Mouse (Mus musculus) thymus, postnatal 14 days (tissue): ENCODE results near the gene Wdr17.

Experiments used
- DNase-seq: peaks from one replicate; pipeline ENCODE4 v3.0.0; 2021

Gene Wdr17

DNA sequence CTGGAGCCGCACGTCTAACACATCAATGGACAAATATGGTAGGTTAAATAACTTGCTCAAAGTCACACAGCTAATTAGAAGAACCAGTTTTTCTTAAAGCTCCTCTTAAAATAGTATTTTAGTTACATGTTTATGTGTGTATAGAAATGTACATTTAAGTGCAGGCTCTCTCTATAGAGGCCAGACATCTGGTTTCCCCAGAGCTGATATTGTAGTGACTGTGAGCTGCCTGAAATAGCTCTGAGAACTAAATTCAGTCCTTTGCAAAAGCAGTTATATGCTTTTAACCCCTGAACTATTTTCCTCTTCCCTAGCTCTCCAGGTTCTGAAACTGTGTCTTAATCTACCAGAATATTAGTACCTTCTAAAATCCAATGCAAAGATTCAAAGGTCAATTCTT is 289.6 kb downstream of the Wdr17 start:
- DNase-seq, result no peak

DNA sequence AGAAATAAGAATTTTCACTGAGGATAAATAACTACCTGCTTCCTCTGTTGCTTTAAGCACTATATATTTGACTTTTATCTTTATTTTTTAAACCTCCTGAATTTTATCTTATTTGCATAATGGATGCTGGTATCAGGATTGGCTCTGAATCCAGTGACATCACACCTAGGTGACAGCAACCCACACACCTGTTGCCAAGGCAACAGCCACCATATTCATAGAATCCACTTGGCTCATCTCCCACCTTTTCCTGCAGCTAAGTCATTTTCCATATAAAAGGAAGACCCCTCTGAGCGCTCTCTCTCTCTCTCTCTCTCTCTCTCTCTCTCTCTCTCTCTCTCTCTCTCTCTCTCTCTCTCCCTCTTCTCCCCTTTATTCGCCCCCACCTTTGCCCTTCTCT is 290.0 kb downstream of the Wdr17 start:
- DNase-seq, result no peak

DNA sequence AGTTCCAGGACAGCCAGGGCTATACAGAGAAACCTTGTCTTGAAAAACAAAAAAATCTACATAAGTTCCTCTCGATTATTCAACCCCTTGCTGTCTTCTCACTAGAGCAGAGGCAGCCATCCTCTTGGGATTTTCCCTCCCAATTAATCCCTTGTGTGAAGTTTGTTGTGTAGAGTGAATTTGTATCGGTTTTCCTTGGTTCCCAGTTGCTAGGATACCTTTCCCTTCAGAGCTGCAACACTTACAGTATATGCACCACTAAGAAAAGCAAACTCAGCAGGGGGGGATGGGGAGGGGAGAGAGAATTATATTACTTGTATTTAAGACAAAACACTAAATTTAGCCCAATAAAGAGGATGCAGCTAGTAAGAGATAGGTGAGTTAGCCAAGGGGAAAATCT is 290.9 kb downstream of the Wdr17 start:
- DNase-seq, result no peak

DNA sequence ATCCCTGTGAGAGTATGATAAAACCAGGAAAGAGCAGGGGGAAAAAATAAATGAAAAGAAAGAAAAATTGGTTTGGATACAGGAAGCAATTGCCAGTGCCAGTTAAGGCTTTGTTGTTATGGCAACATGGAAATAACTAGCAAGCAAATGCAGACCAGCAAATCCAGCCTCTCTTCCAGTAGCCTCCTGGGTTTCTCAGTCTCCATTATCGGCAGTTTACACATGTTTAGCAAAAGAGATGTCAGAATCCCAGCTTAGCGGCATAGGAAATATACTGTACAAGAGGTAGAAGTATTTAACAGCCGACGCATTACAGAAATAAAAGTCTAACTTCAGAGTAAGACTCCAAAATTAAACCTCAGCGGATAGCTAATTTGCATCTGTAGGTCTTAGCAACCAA is 292.4 kb downstream of the Wdr17 start:
- DNase-seq, result no peak

DNA sequence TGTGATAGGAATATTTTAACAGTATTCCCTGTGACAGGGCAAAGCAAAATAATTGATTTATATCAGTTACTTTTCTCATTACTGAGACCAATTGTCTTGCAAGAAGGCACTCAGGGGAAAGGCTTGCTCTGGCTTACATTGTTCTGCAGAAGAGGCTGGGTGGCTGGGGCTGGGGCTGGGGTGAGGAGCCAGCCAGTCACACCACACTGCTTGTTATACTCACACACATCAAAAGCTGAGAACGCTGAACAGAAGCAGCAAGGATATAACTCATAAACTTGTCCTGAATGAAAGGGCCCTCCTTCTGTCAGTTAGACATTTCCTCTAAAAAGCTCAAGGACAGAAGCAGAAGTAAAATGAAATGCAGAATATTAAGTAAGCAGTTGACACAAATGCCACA is 304.1 kb downstream of the Wdr17 start:
- DNase-seq, result no peak

DNA sequence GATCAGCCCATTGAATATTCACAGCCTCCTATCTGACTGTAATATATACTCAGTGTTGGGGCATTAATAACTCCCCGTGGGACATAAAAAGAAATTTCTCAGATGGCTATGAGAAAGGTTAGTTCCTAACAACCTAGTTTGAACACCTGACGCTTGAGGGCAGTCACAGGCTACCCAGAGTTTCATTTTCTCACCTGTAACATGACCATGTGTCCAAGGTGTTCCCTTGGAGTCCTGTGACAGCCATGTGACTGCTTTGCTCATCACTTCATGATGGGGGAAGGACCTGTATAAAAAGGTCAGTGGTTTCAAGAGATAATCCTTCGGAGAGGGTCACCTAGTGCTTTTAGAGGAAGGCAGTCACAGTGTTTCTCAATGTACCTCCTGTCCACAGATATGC is 305.5 kb downstream of the Wdr17 start:
- DNase-seq, result no peak
